Mouse (Mus musculus): ENCODE measurements at regions not wholly inside any gene's neighbourhood (a gene's known extent, or its start where the extent isn't known, plus 50 kb on each side); places are given as distances from the start of the nearest gene placed in this dataset.

DNA sequence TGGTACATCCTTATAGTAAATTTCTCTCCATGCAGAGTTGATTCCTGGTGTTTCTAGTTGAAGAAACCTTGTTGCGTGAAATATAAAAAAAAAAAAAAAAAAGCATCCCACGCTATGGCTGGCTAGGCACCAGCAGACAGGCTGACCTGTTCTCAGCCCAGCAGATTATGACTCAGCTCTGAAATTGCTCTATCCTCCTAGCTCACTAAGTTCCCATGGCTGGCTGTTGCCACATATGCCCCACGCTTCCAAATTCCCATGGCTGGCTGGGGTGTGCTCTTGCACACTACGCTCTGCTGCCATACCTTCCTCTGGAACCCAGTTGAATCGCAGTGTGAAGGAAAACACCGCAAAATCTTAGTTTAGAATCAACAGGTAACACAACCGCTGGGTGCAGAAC lies 270.1 kb downstream of the Mid1ip1 start:
- no peak for DNase-seq (ENCODE audit: low spot score)

DNA sequence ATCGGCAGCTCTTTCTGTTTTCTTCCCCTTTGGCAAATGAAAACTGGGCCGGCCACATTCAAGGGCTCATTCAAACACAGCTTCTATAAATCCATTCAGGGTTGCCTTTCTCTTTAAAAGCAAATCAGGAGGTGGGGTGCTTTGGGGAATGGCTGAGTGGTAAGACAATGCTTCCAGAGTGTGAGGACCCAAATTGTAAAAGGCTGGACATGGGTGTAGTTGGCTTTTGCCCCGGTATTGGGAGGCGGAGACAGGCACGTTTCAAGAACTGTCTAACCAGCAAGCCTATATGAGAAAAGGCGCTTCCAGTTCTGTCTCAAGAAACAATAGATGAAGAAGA lies 277.0 kb downstream of the Mid1ip1 start:
- DNase-seq (ENCODE audit: low spot score), result no peak

DNA sequence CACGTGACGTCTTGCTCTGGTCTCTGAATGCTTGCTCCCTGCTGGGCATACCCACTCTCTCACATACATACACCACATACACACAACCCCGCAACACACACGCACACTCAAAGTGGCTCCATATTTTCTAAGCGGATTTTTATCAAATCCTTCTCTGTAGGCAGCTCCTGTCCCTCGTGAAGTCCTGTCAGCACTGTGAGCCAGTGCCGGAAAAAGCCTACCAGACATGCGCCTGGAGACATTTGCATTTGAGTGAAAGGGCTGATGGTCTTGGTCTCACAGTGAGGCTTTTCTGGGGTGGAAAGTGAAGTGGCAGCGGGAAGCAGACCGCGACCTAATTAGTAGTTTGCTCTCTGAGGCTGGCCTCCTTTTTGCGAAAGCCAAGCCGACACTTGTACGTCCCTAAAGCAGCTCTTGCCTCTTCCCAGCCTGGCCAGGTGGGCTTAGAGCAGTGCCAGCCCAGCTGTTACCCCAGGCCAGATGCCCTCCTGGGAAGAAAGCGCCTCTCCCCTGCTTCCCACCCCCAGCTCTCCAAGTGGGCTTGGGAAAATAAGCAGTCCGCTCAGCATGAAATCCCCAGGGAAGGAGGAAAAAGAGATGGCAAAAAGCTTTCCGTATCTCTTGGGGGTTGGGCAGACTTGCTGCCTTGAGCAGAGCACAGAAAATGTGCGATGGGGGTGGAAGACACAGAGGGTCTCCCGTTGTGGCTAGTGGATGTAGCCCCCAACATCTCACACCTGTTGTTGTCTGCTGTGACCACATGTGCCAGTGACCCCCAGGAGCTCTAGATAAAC lies 277.6 kb downstream of the Mid1ip1 start:
- peak; percentile 1 for DNase-seq (ENCODE audit: low spot score)

DNA sequence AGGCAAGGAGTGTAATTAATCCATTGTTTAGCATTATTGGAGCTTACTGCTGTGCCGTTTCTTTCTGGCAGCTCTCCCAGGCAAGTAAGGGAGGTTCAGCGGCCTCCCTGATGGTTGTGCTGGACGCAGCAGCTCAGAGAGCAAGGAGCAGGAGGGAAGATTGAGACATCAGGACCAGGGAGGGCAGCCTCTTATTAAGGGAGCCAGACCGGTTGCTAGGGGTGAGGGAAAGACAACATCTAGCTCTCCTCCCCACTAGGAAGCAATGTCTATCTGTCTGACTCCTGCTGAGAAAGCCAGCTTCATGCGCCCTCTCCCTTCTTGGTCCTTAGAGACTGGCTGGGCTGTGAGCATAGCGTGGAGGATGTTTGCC lies 278.2 kb downstream of the Mid1ip1 start:
- no peak for DNase-seq (ENCODE audit: low spot score)

DNA sequence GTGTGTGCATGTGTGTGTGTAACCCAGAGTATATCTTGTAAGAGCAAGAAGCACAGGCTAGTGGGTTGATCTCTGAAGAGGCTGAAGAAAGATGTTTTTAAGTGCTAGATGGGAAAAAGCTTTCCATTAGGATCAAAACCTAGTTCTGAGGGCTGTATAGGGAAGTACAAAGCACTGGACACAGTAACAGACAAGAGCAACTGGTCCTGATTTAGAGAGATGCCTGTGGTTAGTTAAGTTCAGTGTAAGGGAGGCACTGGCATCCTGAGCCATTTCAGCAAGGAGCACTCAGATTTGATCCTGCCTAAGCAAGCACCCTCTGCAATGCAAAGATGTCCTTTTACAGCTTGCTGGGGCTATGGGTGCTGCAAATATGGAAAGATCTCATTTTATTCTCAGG lies 280.1 kb downstream of the Mid1ip1 start:
- no peak for DNase-seq (ENCODE audit: low spot score)

DNA sequence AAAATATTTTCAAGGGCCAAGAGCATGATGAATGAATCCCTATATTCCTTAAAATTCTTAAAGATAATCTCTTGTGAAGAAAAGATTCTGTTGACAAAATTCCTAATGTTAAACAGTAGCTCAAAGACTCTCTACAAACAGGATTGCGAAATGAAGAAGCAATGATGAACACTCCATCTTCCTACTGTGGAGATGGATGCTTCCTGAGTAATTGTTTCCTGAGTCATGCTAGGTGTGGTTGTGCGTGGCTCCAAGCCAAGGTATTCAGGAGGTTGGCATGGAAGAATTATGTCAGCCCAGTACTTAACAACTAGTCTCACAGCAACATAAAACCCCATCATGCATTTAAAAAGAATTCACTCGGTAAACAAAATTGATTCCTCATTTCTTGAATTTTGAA lies 286.4 kb downstream of the Mid1ip1 start:
- DNase-seq (ENCODE audit: low spot score), result no peak

DNA sequence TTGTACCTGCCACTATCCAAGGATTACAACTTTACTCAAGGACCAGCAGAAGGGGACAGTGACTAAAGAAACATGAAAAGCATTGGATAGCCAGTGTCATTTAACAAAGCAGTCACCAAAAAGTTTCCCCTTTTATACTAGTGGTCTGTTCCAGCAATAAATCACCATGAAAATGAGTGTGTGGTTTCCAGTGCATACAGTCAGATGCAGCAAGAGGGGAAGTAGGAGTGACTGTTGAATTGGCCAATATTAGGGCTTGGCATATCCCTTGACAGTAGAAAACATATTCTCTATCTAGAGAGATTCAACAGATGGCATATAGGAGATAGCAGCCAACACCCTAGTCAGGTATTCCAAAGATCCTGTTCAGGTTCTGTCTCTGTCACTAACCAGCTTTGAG lies 259.8 kb upstream of the H2al1a start:
- no peak for DNase-seq (ENCODE audit: low spot score)

DNA sequence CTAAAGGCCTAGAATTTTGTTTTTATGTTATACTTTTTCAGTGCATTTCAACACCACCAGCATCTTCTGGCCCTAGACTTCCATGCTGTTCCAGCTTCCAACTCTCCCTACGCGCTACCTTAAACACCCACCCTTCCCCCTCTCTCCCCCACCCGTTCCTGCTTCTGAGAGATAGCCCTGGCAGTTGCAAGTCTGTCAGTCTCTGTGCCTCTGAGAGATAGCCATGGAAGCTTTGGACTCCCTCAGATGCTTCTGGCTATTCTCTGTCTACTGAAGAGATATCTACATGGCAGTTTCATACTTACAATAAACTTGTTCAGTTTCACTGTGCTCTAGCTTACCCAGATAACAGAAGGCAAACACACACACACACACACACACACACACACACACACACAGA lies 252.3 kb upstream of the H2al1a start:
- DNase-seq (ENCODE audit: low spot score), result no peak

DNA sequence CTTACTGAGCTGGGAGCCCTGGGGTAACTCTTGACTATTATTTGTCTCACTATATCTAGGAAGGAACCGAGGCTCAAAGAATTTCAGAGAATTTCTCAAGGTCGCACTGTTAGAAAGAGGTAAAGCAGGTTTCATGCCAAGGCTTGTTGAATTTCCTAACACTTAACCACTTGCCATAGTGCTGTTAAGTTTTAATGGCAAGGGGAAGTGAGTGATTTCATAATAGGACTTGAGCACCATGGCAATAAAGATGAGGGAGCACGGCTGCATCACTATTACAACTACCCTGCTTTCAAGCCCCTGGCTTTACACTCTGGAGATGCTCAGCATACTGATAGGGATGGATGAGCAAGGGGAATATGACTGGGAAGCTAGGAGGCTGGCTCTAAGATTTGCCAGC lies 216.9 kb upstream of the H2al1a start:
- no peak for DNase-seq (ENCODE audit: low spot score)

DNA sequence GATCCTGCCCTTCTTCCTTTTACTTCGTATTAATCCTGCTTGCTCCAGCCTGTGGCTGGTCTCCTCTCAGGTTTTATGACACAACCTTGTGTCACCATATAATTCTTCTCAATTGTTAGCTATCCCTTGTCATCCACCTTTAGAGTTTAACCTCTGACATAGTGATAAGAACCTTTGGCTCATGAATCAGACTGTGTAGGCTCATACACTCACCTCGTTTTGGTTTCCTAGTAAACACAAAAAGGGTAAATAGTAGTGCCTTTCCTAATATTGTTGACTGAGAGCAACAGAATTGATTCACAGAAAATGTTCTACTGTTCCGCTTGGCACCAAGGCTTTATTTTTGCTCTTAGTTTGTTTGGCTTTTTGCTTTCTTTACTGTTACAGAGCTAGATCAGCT lies 216.2 kb upstream of the H2al1a start:
- no peak for DNase-seq (ENCODE audit: low spot score)

DNA sequence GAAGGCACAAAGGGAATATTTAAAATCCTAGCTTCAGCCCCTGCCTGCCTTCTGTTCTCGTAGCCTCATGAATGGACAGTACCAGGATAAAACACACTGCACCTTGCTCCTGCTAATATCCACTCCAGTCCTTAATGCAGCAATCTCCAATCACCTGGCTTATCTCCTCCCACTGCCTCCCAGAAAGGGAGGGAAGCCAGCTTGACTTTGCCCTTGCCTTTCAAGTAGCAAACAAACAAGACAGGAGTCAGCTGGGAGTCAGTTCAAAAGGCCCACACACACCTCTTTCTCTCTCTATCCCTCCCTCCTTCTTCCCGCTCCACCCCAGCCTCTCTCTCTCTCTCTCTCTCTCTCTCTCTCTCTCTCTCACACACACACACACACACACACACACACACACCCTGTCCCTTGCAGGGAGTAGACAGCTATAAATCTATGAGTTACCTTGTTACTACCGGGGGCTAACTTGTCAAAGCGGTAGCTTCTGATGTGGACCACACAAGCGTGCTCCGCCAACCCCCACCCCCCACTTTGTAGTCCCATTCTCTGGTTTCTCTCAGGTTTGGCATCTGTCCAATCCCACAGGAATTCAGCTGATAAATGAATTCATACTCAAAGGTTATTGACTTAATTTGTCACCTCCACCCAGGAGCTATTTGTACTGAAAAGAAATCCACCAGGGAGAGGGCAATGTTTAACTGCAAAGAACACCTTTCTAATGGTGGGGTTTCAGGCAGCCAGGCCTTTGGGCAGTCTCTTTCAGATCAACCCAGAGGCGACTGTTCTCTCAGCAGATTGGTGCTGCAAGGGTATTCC lies 212.6 kb upstream of the H2al1a start:
- DNase-seq (ENCODE audit: low spot score), result peak; percentile 56

DNA sequence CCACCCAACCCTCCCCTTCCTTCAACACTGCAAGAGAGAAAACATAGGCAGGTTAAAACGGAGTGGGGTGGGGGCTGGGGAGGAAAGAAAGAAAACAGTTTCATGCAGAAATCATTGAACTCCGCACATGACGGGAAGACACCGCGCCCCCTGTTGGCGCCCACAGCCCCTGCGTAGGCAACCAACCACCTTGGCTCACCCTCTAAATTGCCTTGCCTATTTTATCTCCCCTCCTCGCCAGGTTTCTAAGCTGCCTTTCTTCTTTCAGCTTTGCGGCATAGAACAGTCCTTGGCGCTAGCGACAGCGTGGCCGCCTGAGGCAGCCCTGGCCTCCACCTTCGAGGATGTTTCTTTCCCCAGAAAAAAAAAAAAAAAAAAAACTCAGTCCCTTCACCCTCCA lies 211.1 kb upstream of the H2al1a start:
- DNase-seq (ENCODE audit: low spot score), result peak; percentile 16

DNA sequence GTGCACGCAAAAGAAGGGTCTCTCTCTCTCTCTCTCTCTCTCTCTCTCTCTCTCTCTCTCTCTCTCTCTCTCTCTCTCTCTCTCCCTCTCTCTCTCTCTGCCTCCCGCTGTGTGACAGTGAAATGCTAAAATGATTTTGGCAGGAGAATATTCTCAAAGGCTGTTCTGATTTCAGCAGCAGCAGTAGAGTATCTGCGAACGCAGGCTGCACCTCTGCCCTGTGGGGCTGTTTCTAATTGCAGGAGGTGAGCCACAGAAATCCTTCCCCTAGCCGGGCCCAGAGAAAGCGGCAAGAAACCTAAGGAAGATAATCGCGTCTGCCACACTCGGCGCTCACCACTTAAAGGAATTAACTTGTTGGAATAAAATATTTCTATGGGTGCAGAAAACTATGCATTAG lies 210.6 kb upstream of the H2al1a start:
- no peak for DNase-seq (ENCODE audit: low spot score)

DNA sequence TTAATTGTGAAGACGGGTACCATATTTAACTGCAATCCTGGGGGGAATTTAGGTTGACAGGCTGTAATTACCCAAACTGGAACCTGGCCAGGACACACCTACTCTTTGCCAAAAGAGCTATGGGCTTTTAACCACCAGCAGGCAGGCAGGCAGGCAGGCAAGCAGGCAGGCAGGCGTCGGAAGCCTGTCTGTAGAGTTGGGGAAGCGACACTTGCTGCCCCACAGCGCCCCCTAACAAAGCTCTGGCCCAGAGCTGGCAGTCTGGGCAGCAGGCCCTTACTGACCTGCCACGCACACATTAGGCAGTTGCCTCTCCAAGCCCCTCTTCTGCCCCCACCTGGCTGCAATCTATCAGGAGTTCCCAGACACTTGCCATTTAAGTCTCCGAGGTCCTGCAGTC lies 208.6 kb upstream of the H2al1a start:
- DNase-seq (ENCODE audit: low spot score), result peak; percentile 33

DNA sequence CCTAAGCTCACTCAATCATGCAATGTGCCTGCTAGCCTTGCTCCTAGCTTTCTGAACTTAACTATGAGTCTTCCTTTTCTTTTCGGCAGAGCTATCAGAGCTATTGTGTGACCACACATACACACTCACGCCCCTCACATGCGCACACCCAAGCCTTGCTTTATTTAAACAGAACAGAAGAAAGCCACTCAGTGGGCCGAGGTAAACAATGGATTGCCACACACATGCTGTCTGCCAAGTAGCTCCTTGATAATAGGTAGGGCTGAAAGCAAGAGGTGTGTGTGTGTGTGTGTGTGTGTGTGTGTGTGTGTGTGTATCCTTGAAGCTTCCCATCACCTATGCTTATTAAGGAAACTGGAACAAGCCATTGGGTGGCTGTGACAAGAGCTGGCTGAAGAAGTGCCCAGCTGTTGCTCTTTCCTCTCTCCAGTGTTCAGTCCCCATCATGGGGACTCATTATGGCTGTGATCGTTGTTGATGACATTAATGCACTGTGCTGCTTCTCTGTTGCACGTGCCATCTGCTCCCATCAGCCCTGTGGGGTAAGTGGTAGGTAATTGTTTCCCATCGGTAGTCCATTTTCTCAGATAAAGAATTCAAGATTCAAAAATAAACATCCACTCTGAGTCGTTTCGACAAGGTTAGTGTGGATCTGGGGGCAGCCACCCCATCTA lies 201.3 kb upstream of the H2al1a start:
- no peak for DNase-seq (ENCODE audit: low spot score)

DNA sequence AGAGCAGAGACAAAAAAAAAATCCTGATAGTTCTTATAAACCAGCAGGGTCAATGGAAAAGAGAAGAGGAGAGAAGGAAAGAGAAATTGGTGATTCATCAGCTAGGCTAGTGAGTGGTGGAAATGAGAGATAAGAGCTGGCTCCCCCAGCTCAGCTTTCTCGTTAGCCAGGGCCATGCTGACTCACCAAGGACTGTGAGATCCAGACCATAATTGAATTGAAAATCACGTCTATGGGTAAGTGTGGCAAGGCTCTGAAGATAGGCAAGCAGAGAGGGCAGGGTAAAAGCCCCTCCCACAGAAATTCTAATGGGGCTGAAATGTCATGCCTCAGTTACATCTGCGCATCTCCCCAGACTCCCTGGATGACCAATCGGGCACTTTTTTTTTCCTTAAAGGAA lies 200.7 kb upstream of the H2al1a start:
- DNase-seq (ENCODE audit: low spot score), result no peak

DNA sequence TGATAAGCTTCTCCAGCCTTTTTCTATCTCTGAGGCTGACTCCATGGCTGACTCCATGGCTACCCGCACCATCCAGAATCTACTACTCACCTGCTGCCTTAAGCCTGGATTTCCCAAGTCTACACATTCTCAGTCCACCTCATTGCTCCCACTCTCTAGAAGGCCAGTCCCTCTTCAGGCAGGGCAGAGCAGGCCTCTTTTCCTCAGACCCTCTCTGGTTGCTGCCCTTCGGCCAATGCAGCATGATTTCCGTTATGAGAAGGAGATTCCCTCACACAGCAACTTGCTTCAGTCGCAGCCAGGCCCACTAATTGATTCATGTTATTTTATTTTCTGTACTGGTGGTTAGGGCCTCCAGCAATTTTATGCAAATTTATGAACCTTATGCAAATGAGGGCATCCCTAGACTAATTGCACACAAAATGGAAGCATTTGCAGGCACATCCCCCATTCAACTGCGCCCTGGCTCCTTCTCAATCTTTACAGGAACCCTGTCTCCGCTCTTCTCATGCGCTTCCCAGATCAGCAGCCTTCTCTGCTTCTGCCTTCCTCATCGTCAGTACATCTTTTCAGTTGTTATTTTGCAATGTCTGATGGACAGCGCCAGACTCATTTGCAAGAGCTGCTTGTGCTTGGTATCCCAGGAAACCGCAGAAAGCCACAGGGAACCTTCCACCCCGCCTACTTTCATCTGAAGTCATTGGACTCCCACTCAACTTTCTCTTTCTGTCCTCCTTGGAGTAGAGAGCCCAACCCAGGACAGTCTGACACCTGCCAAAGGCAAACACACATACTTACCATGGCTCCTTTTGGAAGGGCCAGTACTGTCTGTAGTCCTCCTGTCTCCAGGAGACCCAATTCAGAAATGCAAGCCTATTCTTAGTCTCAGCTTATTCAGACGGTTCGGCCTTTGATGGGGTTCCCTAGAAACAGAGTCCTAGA lies 199.6 kb upstream of the H2al1a start:
- DNase-seq (ENCODE audit: low spot score), result no peak

DNA sequence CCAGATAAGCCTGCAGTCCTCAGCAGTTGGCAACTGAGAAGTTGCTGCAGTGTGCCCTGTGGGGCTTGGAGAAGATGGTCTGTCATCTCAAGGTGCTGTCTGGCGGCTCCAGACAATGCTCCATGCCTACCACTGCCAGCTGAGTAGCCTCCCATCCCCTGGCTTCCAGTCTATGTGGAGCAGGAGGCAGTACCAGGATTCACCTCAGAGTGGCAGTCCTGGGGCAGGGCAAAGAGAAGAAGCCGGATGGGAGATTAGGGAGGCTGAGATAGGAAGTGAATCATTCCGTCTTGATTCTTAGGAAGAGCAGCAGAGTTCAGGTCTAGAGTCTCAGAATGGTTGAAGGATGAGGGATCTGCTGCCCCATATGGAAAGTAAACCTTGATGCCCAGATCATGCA lies 198.1 kb upstream of the H2al1a start:
- no peak for DNase-seq (ENCODE audit: low spot score)

DNA sequence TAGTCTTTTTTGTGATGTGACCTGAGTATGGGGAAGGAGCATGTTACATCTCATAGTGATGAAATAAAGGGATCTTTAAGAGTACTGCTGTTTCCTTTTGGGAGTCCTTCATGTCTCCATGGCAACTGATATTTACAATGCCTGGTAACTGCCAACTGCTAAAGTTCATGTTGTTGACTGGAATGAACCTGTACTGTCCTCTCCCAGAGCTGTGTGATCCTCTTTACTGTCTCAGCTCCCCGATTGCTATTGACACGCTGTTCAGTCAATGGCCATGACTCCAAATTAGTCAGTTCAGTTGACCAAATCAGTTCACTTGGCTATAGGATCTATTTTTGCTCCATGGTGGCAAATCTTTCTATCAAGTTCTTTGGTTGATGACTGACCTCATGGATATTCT lies 167.8 kb upstream of the H2al1a start:
- DNase-seq (ENCODE audit: low spot score), result no peak

DNA sequence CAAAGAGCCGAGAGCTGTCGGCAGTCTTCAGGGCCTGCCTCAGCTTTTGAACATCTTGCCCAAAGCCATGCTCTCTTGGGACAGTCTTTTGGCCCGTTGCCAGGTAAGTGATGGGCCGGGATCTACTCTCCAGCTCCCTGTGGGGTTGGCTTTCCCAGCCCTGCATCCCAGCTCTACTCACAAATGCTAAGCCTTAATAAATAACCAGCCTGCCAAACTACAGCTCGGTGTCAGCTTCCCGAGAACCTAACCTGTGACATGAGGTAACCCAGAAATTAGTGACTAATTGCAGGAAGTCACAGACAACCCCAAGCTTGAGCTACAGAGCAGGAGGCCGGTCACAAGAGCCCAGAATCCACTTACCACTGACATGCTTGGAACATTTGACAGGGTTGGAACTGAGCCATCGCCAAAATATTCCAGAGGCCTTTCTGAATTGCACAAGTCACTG lies 159.1 kb upstream of the H2al1a start:
- DNase-seq (ENCODE audit: low spot score), result no peak

DNA sequence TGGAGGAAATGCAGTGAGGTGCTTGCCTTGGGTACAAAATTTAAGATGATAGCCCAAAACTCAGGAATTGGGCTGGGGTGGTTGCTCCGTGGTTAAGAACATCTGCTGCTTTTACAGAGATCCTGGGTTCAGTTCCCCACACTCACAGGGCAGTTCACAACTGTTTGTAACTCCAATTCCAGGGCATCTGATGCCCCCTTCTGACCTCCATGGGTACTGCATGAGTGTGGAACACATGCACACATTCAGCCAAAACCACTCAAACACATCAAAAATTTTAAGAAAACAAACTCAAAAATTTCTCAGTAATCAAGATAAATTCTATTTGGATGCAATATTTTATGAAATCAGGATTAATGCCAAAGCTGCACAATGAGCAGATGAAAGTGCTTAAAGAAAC lies 157.8 kb upstream of the H2al1a start:
- DNase-seq (ENCODE audit: low spot score), result no peak

DNA sequence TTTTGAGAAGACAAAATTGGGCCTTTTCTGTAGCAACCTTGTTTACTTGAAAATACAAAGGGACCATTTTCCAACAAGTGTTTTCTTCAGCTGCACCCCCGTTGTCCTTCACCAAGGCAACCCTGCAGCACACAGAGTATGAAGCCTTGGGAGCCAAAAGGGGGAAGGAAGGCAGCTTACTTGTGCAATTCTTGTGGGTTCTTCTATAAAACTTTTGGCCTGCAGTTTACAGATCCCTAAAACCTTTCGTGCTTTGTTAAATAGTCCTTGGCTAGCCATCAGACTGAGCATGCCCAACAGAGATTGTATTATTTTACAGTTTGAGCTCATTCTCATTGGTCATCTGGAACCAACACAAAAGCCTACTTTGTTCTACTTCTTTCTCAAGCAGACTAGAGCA lies 140.6 kb upstream of the H2al1a start:
- no peak for DNase-seq (ENCODE audit: low spot score)

Data from yolk sac, embryonic 10.5 days (tissue).